Mouse (Mus musculus) erythroblast, embryonic 14.5 days (primary cell): ENCODE results near the gene B9d2. TPM values are rescaled to one million over a fixed set of nuclear protein-coding genes. Genes with fewer than 3 reads are reported as not detected.

Experiments used
- H3K27me3 ChIP-seq: 2 replicates; pipeline ENCODE4 v1.6.1; 2012; ENCODE audit warnings: inconsistent platforms; ENCODE audit not compliant: control insufficient read depth
- H3K36me3 ChIP-seq: 2 replicates; pipeline ENCODE4 v1.6.1; 2012; ENCODE audit warnings: mild to moderate bottlenecking, inconsistent platforms; ENCODE audit not compliant: control insufficient read depth
- H3K4me1 ChIP-seq: 2 replicates; pipeline ENCODE4 v1.6.1; 2012; ENCODE audit warnings: inconsistent platforms; ENCODE audit not compliant: control insufficient read depth
- H3K4me3 ChIP-seq: replicated peaks from 2 replicates; pipeline ENCODE3; 2012; ENCODE audit warnings: moderate library complexity, mild to moderate bottlenecking, inconsistent platforms
- H3K9me3 ChIP-seq: 2 replicates; pipeline ENCODE4 v1.6.1; 2012; ENCODE audit warnings: low read length, inconsistent platforms, mixed read lengths; ENCODE audit not compliant: control insufficient read depth
- GATA1 ChIP-seq: IDR thresholded peaks from 2 replicates; pipeline ENCODE4 v1.6.1; 2012; ENCODE audit warnings: low read length, inconsistent platforms, mixed read lengths
- TAL1 ChIP-seq: IDR thresholded peaks from 3 replicates; pipeline ENCODE4 v1.6.1; 2012; ENCODE audit warnings: low read length, inconsistent platforms, mixed read lengths
- polyA plus RNA-seq: library from polyadenylated mRNA; stranded (reverse); fragments of >175 nt; gene quantifications from 2 replicates; pipeline ENCODE4 v1.2.3, GENCODE M21; 2012

Gene B9d2
- polyA plus RNA-seq, 1 experiment: 4.8 TPM

DNA sequence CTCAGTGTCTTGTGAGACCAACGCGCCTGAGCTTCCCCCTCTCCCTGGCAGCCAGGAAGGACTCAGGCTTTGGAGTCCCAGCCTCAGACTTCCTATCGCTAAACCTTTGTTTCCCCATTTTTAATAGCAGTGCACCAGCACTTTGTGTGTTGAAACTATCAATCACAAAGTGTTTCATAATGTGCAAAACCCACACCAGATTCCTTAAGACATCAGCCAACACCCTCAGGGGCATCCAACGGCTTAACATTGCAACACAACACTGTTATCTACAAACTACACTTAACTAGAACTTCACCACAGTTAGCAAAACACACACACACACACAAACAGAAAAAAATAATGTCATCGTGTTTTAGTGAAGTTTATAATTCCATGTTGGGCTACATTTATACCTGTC, 30.7 kb upstream of the B9d2 start:
- no peaks in the 10 kb centered on the region for H3K36me3 ChIP-seq
- no peaks in the 10 kb centered on the region for H3K9me3 ChIP-seq
- no peak overlapping the region for H3K4me3 ChIP-seq
- H3K27me3 ChIP-seq: no peaks in the 10 kb centered on the region
- TF ChIP-seq GATA1 (no peak), TAL1 (no peak)
- peaks cover 7% of the 10 kb centered on the region; the same call in 1 of the 2 replicates for H3K4me1 ChIP-seq

DNA sequence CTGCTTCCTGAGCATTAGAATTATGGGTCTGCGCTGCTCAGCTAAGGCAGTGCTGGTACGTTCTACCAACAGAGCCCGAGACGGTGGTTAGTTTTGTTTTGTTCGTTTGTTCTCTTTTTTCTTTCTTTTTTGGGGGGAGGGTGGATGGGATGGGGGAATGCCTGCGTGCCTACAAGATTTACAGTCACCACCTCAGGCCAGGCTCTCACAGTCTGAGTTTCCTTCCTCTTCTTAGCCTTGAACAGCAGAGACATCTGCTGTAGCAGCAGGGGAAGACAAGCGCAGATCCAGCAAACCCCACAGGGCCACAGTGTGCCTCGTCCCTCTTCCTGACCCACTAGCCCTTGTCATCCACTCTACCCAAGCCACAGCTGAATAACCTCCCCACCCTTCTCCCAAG, 29.3 kb upstream of the B9d2 start:
- Histone ChIP-seq H3K4me3 (no peak overlapping the region), H3K4me1 (peaks cover 7% of the 10 kb centered on the region; the same call in 1 of the 2 replicates), H3K27me3 (no peaks in the 10 kb centered on the region), H3K9me3 (no peaks in the 10 kb centered on the region), H3K36me3 (no peaks in the 10 kb centered on the region)
- no peak for TF ChIP-seq TAL1
- TF ChIP-seq GATA1: no peak

GRCm38 (mm10) chr7:25652244-25652759, 28.3 kb upstream of the B9d2 start:
- Histone ChIP-seq H3K4me1 (peaks cover 9% of the 10 kb centered on the region; the same call in 1 of the 2 replicates), H3K36me3 (no peaks in the 10 kb centered on the region), H3K4me3 (no peak overlapping the region), H3K9me3 (no peaks in the 10 kb centered on the region), H3K27me3 (no peaks in the 10 kb centered on the region)
- TF ChIP-seq GATA1 (no peak), TAL1 (no peak)

- Histone ChIP-seq H3K36me3 (no peaks in the 10 kb centered on the region), H3K4me1 (peaks cover 31% of the 10 kb centered on the region), H3K9me3 (no peaks in the 10 kb centered on the region), H3K4me3 (no peak overlapping the region), H3K27me3 (no peaks in the 10 kb centered on the region)
- TF ChIP-seq GATA1 (no peak), TAL1 (no peak)
These were observed 24.8 kb upstream of the B9d2 start for GRCm38 (mm10) chr7:25655601-25656428.

DNA sequence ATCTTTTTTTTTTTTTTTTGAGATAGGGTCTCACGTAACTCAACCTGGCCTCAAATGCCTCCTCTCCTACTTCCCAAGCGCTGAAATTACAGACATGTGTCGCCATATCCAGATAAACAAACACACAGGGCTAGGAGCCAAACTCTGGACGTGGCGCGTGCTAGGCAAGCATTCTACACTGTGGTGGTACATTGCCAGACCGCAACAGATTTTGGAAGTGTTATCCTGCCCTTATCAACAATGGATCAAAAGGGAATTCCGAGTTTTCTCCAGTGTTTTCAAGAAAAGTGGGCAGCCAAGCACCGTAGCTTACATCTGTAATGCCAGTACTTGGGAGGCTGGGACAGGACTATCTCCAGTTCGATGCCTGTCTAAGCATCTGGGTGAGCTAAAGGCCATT, 22.8 kb upstream of the B9d2 start:
- Histone ChIP-seq H3K36me3 (peaks cover 15% of the 10 kb centered on the region), H3K4me3 (peak overlapping the region; percentile 82), H3K9me3 (no peaks in the 10 kb centered on the region), H3K27me3 (no peaks in the 10 kb centered on the region), H3K4me1 (peaks cover 35% of the 10 kb centered on the region)
- TF ChIP-seq GATA1: peak; percentile 13; the same call in 1 of the 2 replicates
- TF ChIP-seq TAL1: no peak

DNA sequence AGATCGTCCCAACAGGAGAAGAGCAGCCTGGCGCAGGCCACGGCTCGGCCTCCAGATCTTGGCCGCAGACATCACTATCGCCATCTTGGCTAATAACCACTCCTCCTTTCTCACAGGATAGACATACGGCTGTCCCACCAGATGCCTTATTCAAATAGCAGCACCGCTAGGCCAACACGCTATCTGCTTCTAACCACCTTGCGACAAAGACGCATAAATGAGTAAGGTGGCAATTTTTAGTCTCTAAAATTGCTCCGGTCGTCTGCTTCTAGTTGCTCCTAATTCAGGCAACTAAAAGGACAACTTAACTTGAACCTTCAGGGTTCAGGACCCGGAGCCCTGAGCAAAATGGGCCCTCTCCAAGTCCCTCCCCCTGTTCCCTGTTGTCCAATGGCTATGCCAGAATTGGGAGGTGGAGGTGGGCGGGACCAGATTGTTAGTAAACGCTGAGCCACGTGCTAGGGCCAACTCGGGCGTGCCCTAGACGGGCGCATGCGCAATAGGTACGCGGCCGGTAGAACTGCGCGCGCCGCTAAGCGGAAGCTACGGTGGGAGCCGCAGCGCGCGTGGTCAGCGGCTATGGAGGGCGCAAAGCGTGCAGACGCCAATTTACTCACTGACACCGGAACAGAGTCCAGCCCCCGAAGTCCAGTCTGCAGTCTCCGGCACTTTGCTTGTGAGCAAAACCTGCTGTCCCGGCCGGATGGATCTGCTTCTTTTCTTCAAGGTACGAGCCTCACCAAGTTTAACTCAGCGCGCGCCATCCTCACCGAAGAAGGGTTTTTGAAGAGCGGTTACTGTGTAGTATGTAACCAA, 21.7 kb upstream of the B9d2 start, which contains the start of the genes Bckdha and Exosc5:
Gene Bckdha (minus strand): TSS at position 325 of the 816 bp plus-strand sequence.
Gene Exosc5 (plus strand): TSS at position 508 of the 816 bp plus-strand sequence.
- Histone ChIP-seq H3K27me3 (no peaks in the 10 kb centered on the region), H3K9me3 (no peaks in the 10 kb centered on the region), H3K4me3 (peak within 1 kb of the TSS; percentile 82), H3K4me1 (peaks cover 35% of the 10 kb centered on the region), H3K36me3 (peaks cover 24% of the 10 kb centered on the region)
- TF ChIP-seq GATA1: no peak
- TF ChIP-seq TAL1: no peak

DNA sequence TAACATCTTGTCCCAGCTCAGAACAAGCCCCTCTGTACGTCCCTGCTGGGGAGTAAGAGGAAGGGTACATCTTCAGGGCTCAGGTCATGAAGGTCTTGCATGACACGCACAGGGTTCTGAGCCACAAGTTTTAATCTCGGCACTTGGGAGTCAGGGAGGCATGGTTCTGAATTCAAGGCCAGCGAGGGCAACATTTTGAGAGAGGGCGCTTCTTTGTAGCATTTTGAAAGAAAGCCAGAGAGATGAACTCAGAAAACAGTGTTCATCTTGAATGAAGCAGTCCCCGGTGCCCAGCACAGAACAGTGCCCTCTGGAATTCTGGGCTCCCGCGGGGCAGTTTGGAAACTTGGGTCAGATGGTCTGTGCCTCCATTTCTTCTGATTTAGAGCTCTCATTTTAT, 14.2 kb upstream of the B9d2 start:
- Histone ChIP-seq H3K36me3 (peaks cover 76% of the 10 kb centered on the region), H3K4me1 (no peaks in the 10 kb centered on the region; the same call in 1 of the 2 replicates), H3K27me3 (no peaks in the 10 kb centered on the region), H3K9me3 (no peaks in the 10 kb centered on the region), H3K4me3 (no peak overlapping the region)
- TF ChIP-seq TAL1 (no peak), GATA1 (no peak)

DNA sequence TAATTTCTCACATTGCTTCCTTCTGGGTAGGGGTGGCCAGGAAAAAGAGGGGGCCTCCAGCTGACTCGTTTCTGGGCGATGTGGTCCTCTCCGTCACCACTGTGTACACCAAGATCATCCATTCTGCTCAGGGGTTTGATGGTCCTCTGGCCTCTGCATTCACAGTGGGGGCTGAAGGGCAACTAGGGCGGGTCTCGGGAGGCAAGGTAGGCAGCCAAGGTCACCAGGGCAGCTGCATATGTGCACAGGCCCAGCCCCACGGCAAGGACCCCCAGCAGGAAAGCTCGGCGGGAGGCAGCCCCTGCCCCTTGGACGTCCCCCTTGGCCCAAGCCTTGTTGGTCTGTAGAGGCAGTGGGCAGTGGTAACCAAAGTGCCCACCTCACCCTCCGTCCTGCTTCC, 11.4 kb upstream of the B9d2 start:
- H3K4me3 ChIP-seq: no peak overlapping the region
- no peak for TF ChIP-seq GATA1
- no peak for TF ChIP-seq TAL1
- peaks cover 52% of the 10 kb centered on the region for H3K36me3 ChIP-seq
- no peaks in the 10 kb centered on the region for H3K4me1 ChIP-seq
- peaks cover 16% of the 10 kb centered on the region for H3K27me3 ChIP-seq
- H3K9me3 ChIP-seq: no peaks in the 10 kb centered on the region

- Histone ChIP-seq H3K27me3 (peaks cover 21% of the 10 kb centered on the region), H3K9me3 (no peaks in the 10 kb centered on the region), H3K4me1 (peaks cover 4% of the 10 kb centered on the region), H3K4me3 (no peak overlapping the region), H3K36me3 (peaks cover 48% of the 10 kb centered on the region)
- TF ChIP-seq GATA1: no peak
- TF ChIP-seq TAL1: no peak
These were observed 10.9 kb upstream of the B9d2 start for GRCm38 (mm10) chr7:25669631-25670030.
